8 mouse cellular contexts compared by ENCODE assay signal in the genomic region with DNA sequence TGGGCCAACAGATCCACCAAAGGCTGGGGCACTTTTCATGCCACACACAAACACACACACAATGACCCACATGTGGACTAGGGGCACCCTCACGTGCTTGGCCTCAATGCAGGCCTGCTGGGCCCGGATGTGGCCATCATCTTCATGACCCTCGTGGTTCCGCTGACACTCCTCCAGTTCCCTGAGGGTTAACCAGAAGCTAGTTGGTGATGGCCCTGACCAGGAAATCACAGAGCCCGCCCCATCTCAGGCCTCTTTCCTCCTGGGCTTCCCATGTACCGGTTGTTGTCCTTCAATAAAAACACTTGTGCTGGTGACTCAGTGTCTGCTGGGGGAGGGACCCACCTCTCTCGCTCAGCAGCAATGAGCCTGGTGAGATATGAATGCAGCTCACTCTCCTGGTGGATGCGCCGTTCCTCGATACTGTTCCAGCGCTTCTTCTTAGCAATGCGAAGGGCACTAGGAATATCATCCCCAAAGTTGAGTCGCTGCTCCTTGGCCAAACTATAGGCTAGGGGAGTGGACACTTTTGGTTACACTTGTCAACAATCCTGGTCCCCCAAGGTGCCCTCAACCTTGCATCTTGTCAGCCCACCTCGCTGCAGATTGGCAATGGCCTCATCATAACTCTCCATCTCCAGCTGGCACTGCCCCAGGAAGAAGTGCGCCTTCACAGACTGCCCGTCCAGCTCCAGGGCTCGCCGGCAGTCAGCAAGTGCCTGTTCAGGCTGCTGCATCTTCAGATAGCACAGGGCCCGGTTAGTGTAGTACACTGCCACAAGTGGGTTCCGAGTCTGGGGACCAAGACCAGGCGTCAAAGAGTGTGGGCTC. TPM values are rescaled to one million over a fixed set of nuclear protein-coding genes. Genes with fewer than 3 reads are reported as not detected.
DNase-seq lines count a peak whose midpoint lies in the region; ATAC-seq and TF ChIP-seq lines count a peak whose summit lies in the region.

No protein-coding gene starts in this region.

- no peak for TF ChIP-seq CTCF in embryonic fibroblast, embryonic 13.5 days (IDR thresholded peaks at IDR 0.05; ENCODE audit: borderline replicate concordance, insufficient read depth, low read length)
- TF ChIP-seq CTCF in intestine, postnatal 0 days (IDR thresholded peaks at IDR 0.05; ENCODE audit: low read depth): no peak

- WGBS in intestine, postnatal 0 days: 32% methylated on average over 21 of the region's 21 CpGs
- WGBS in midbrain, embryonic 13.5 days: 65% methylated on average over 21 of the region's 21 CpGs

- H3K36me3 ChIP-seq in ES-E14 (ENCODE audit: control insufficient read depth, insufficient read depth, low read length, poor library complexity, severe bottlenecking): peaks cover 51% of the 10 kb centered on the region
- H3K36me3 ChIP-seq in intestine, postnatal 0 days (ENCODE audit: control insufficient read depth, insufficient read depth): peaks cover 37% of the 10 kb centered on the region
- peaks cover 48% of the 10 kb centered on the region for H3K36me3 ChIP-seq in midbrain, embryonic 13.5 days

- in situ Hi-C loops in ES-E14 (cut with MboI; ENCODE audit: low sequenced_read_pairs in 2 of 2, unreplicated experiment in 2 of 2): no loop called here

- peak overlapping the region; percentile 96 to 97 for H3K4me3 ChIP-seq in ES-E14 (ENCODE audit: insufficient read depth in 1 of 2, low read depth in 1 of 2, low read length in 2 of 2, poor library complexity in 1 of 2, severe bottlenecking in 1 of 2)
- peak overlapping the region; percentile 86 for H3K4me3 ChIP-seq in embryonic fibroblast, embryonic 13.5 days (ENCODE audit: insufficient read depth, low read length)
- peak overlapping the region; percentile 76 for H3K4me3 ChIP-seq in intestine, postnatal 0 days (ENCODE audit: low read depth, low read length)
- H3K4me3 ChIP-seq in midbrain, embryonic 13.5 days (replicated peaks): peak overlapping the region; percentile 88

- no peak overlapping the region for H3K27ac ChIP-seq in ES-E14 (ENCODE audit: insufficient read depth, low read depth, low read length, poor library complexity, severe bottlenecking)
- H3K27ac ChIP-seq in embryonic fibroblast, embryonic 13.5 days (ENCODE audit: insufficient read depth, low read length): peak overlapping the region; percentile 77
- H3K27ac ChIP-seq in intestine, postnatal 0 days (ENCODE audit: low read depth, low read length): peak overlapping the region; percentile 98
- H3K27ac ChIP-seq in midbrain, embryonic 13.5 days: peak overlapping the region; percentile 95; the same call in 1 of the 2 replicates

- peak; percentile 22 for TF ChIP-seq POLR2A in embryonic fibroblast, embryonic 13.5 days (IDR thresholded peaks at IDR 0.05; ENCODE audit: low read depth, low read length)

- no peaks in the 10 kb centered on the region for H3K9me3 ChIP-seq in ES-E14 (ENCODE audit: control insufficient read depth, insufficient read depth, low read depth, low read length)
- no peaks in the 10 kb centered on the region for H3K9me3 ChIP-seq in intestine, postnatal 0 days (ENCODE audit: control insufficient read depth)
- H3K9me3 ChIP-seq in midbrain, embryonic 13.5 days: no peaks in the 10 kb centered on the region

- ATAC-seq in cerebellum, adult (ENCODE audit: insufficient number of reproducible peaks, low FRiP score, low TSS enrichment): no peak
- ATAC-seq in intestine, postnatal 0 days: no peak
- ATAC-seq in midbrain, embryonic 13.5 days: no peak

- H3K27me3 ChIP-seq in intestine, postnatal 0 days (replicated peaks; ENCODE audit: control insufficient read depth, insufficient read depth, low read length): no peaks in the 10 kb centered on the region
- no peaks in the 10 kb centered on the region for H3K27me3 ChIP-seq in midbrain, embryonic 13.5 days

- peak overlapping the region; percentile 97 for H3K9ac ChIP-seq in ES-E14 (ENCODE audit: insufficient read depth, low read depth, low read length, poor library complexity, severe bottlenecking)
- peak overlapping the region; percentile 78 for H3K9ac ChIP-seq in intestine, postnatal 0 days (ENCODE audit: low read depth, low read length)
- H3K9ac ChIP-seq in midbrain, embryonic 13.5 days (replicated peaks): peak overlapping the region; percentile 91

- peak overlapping the region; percentile 93 for H3K4me2 ChIP-seq in intestine, postnatal 0 days (replicated peaks; ENCODE audit: low read depth)
- H3K4me2 ChIP-seq in midbrain, embryonic 13.5 days (replicated peaks): peak overlapping the region; percentile 98

- DNase-seq in cerebellum, adult 11-12 months: peak; percentile 80
- DNase-seq in ES-E14 (ENCODE audit: low read depth, low spot score): no peak
- DNase-seq in urinary bladder, adult 2 months (ENCODE audit: low spot score): no peak
- DNase-seq in right cerebral cortex, adult 2 months (ENCODE audit: low spot score in 2 of 2): no peak

- H3K4me1 ChIP-seq in ES-E14 (ENCODE audit: control insufficient read depth in 2 of 2, insufficient read depth in 2 of 2, low read length in 2 of 2, poor library complexity in 1 of 2): peaks cover 2 to 36% of the 10 kb centered on the region in 2 experiments; a peak in 1 of 4 replicates
- peaks cover 12% of the 10 kb centered on the region for H3K4me1 ChIP-seq in embryonic fibroblast, embryonic 13.5 days (ENCODE audit: control insufficient read depth, insufficient read depth, low read length)
- peaks cover 11% of the 10 kb centered on the region; the same call in 1 of the 2 replicates for H3K4me1 ChIP-seq in intestine, postnatal 0 days (replicated peaks; ENCODE audit: control insufficient read depth, insufficient read depth, low read length)
- peaks cover 83% of the 10 kb centered on the region for H3K4me1 ChIP-seq in midbrain, embryonic 13.5 days (replicated peaks)

TF ChIP-seq in ES-E14, 5 proteins besides CTCF, POLR2A, EP300 and RAD21:
- TF ChIP-seq ZNF384 (IDR thresholded peaks at IDR 0.05; ENCODE audit: low read depth, low read length): no peak
- no peak for TF ChIP-seq ZC3H11A (IDR thresholded peaks at IDR 0.05; ENCODE audit: borderline replicate concordance, low read depth, low read length)
- TF ChIP-seq CHD2 (IDR thresholded peaks at IDR 0.05; ENCODE audit: low read depth, low read length): no peak
- TF ChIP-seq HCFC1 (IDR thresholded peaks at IDR 0.05; ENCODE audit: borderline replicate concordance, insufficient read depth, low read length): no peak
- TF ChIP-seq MAFK (IDR thresholded peaks at IDR 0.05; ENCODE audit: insufficient read depth, low read depth, low read length): no peak

RNA-seq across cellular contexts. Expression of gene Stub1, which starts 1.5 kb away (rescaled TPM):
- total RNA-seq in ES-E14 (2012; rRNA removed): 161 and 176 TPM in 2 replicates
- polyA plus RNA-seq in embryonic fibroblast, embryonic 13.5 days (2011; ENCODE audit: insufficient read length, low read depth, missing spikeins): 115 and 118 TPM in 2 replicates
- polyA plus RNA-seq in intestine, postnatal 0 days (2015; fragmentation: Nextera tagmentation; extraction: Ambion mirVana): 245 and 246 TPM in 2 replicates
- polyA plus RNA-seq in midbrain, embryonic 13.5 days (2015; fragmentation: Nextera tagmentation; extraction: Ambion mirVana): 314 and 316 TPM in 2 replicates
- polyA plus RNA-seq in urinary bladder, adult 2 months (2012; rRNA removed): 209 and 230 TPM in 2 replicates

RNA-seq across cellular contexts. Expression of gene Jmjd8, which starts 3.0 kb away (rescaled TPM):
- total RNA-seq in ES-E14 (2012; rRNA removed): 25.1 and 46.4 TPM in 2 replicates
- 24.4 and 27.9 TPM in 2 replicates for polyA plus RNA-seq in embryonic fibroblast, embryonic 13.5 days (2011; ENCODE audit: insufficient read length, low read depth, missing spikeins)
- polyA plus RNA-seq in intestine, postnatal 0 days (2015; fragmentation: Nextera tagmentation; extraction: Ambion mirVana): 22.7 and 23.0 TPM in 2 replicates
- 72.8 and 74.6 TPM in 2 replicates for polyA plus RNA-seq in midbrain, embryonic 13.5 days (2015; fragmentation: Nextera tagmentation; extraction: Ambion mirVana)
- 55.9 and 60.7 TPM in 2 replicates for polyA plus RNA-seq in urinary bladder, adult 2 months (2012; rRNA removed)

RNA-seq across cellular contexts. Expression of gene Rhbdl1, which starts 5.4 kb away (rescaled TPM):
- 1.1 and 2.6 TPM in 2 replicates for total RNA-seq in ES-E14 (2012; rRNA removed)
- 1.8 and 2.1 TPM in 2 replicates for polyA plus RNA-seq in embryonic fibroblast, embryonic 13.5 days (2011; ENCODE audit: insufficient read length, low read depth, missing spikeins)
- polyA plus RNA-seq in intestine, postnatal 0 days (2015; fragmentation: Nextera tagmentation; extraction: Ambion mirVana): 1.4 and 1.9 TPM in 2 replicates
- polyA plus RNA-seq in midbrain, embryonic 13.5 days (2015; fragmentation: Nextera tagmentation; extraction: Ambion mirVana): 17.3 and 18.1 TPM in 2 replicates
- polyA plus RNA-seq in urinary bladder, adult 2 months (2012; rRNA removed): 20.7 and 27.5 TPM in 2 replicates

RNA-seq across cellular contexts. Expression of gene Wdr24, which starts 8.2 kb away (rescaled TPM):
- 28.6 and 43.4 TPM in 2 replicates for total RNA-seq in ES-E14 (2012; rRNA removed)
- polyA plus RNA-seq in embryonic fibroblast, embryonic 13.5 days (2011; ENCODE audit: insufficient read length, low read depth, missing spikeins): 13.0 and 14.5 TPM in 2 replicates
- 9.6 and 10.2 TPM in 2 replicates for polyA plus RNA-seq in intestine, postnatal 0 days (2015; fragmentation: Nextera tagmentation; extraction: Ambion mirVana)
- polyA plus RNA-seq in midbrain, embryonic 13.5 days (2015; fragmentation: Nextera tagmentation; extraction: Ambion mirVana): 31.1 and 31.2 TPM in 2 replicates
- polyA plus RNA-seq in urinary bladder, adult 2 months (2012; rRNA removed): 23.2 and 27.6 TPM in 2 replicates

RNA-seq across cellular contexts. Expression of gene Gm20683, which starts 9.9 kb away (rescaled TPM):
- total RNA-seq in ES-E14 (2012; rRNA removed): 2.0 and 2.7 TPM in 2 replicates
- polyA plus RNA-seq in embryonic fibroblast, embryonic 13.5 days (2011; ENCODE audit: insufficient read length, low read depth, missing spikeins): 0.63 TPM in 1 of 2 replicates, not detected in the other
- polyA plus RNA-seq in intestine, postnatal 0 days (2015; fragmentation: Nextera tagmentation; extraction: Ambion mirVana): 0.54 and 0.90 TPM in 2 replicates
- 7.5 and 8.0 TPM in 2 replicates for polyA plus RNA-seq in midbrain, embryonic 13.5 days (2015; fragmentation: Nextera tagmentation; extraction: Ambion mirVana)
- 16.8 and 20.6 TPM in 2 replicates for polyA plus RNA-seq in urinary bladder, adult 2 months (2012; rRNA removed)
